Mouse (Mus musculus) embryonic facial prominence, embryonic 12.5 days (tissue): ENCODE results near the gene Apobec3. TPM values are rescaled to one million over a fixed set of nuclear protein-coding genes. Genes with fewer than 3 reads are reported as not detected.

Experiments
- ATAC-seq: fragments of 200-750 bp; cut with Nextera tagmentation; 2 replicates; pipeline ENCODE4 v1.8.0; 2017; ENCODE audit not compliant: insufficient number of reproducible peaks, insufficient read depth, low FRiP score, low TSS enrichment
- H3K27ac ChIP-seq: fragments of 300-500 bp; sonication (generic); 2 replicates; pipeline ENCODE4 v1.5.1; 2016; ENCODE audit warnings: mild to moderate bottlenecking
- H3K27me3 ChIP-seq: fragments of 300-500 bp; sonication (generic); 2 replicates; pipeline ENCODE4 v1.6.1; 2016; ENCODE audit warnings: mild to moderate bottlenecking, moderate library complexity
- H3K36me3 ChIP-seq: fragments of 300-500 bp; sonication (generic); 2 replicates; pipeline ENCODE4 v1.6.1; 2016; ENCODE audit warnings: mild to moderate bottlenecking
- H3K4me1 ChIP-seq: fragments of 300-500 bp; sonication (generic); 2 replicates; pipeline ENCODE4 v1.6.1; 2016
- H3K4me2 ChIP-seq: fragments of 300-500 bp; sonication (generic); replicated peaks from 2 replicates; pipeline ENCODE4 v1.6.1; 2016; ENCODE audit warnings: mild to moderate bottlenecking, moderate library complexity
- H3K4me3 ChIP-seq: fragments of 300-500 bp; sonication (generic); 2 replicates; pipeline ENCODE4 v1.5.1; 2016; ENCODE audit warnings: mild to moderate bottlenecking
- H3K9ac ChIP-seq: fragments of 300-500 bp; sonication (generic); 2 replicates; pipeline ENCODE4 v1.6.1; 2016; ENCODE audit warnings: mild to moderate bottlenecking, moderate library complexity
- H3K9me3 ChIP-seq: fragments of 300-500 bp; sonication (generic); 2 replicates; pipeline ENCODE4 v1.6.1; 2016; ENCODE audit warnings: mild to moderate bottlenecking, moderate library complexity
- WGBS: fragments of 180-500 bp; shearing (Covaris S2); methylation state at CpG from one replicate; pipeline ENCODE4 v1.1.7; 2016; 5-methylcytosine and 5-hydroxymethylcytosine counted together
- polyA plus RNA-seq: library from polyadenylated mRNA; unstranded; fragments of >200 nt; fragmentation: Nextera tagmentation; extraction: Ambion mirVana; gene quantifications from 2 replicates; pipeline ENCODE4 v1.2.1, GENCODE M21; 2016

Apobec3 gene
- polyA plus RNA-seq, 1 experiment from 2014 or later = 8.4 TPM

DNA sequence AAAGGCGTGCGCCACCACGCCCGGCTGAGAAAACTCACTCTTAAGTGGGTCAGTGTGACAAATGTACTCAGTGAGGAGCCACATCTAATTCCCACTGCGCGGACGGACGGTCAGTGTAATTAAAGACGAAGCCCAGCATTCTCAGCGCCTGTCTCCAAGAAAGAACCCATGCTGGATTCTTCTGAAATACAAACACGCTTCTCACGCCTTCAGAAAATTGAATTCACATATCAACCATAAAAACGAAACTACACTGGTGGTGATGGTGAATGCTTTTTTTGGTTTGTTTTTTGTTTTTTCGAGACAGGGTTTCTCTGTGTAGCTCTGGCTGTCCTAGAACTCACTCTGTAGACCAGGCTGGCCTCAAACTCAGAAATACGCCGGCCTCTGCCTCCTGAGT lies 48.5 kb downstream of the Apobec3 start:
- no peaks in the 10 kb centered on the region for H3K4me1 ChIP-seq
- H3K4me3 ChIP-seq = no peak overlapping the region
- ATAC-seq = no peak
- no peaks in the 10 kb centered on the region for H3K36me3 ChIP-seq
- no peak overlapping the region for H3K9ac ChIP-seq
- H3K27ac ChIP-seq = no peak overlapping the region
- no peak overlapping the region for H3K4me2 ChIP-seq
- no peaks in the 10 kb centered on the region for H3K9me3 ChIP-seq
- 89% methylated on average over 16 of the region's 16 CpGs for WGBS
- H3K27me3 ChIP-seq = peaks cover 5% of the 10 kb centered on the region; the same call in 1 of the 2 replicates

DNA sequence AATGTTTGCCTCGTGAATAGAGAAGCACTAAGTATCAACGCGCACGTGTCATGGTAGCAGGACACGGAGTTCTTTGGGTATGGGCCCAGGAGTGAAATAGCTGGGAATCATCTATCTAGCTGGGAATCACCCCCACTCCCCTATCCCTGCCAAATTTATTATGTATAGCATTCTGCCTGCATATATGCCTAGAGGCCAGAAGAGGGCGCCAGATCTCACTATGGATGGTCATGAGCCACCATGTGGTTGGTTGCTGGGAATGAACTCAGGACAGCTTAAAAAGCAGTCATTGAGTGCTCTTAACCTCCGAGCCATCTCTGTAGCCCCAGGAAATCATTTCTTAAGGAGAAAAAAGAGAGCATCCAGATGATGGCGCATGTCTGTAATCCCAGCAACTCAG lies 49.5 kb downstream of the Apobec3 start:
- no peaks in the 10 kb centered on the region for H3K36me3 ChIP-seq
- no peaks in the 10 kb centered on the region for H3K9me3 ChIP-seq
- 0 out of 2 replicates have a peak, but pooled peaks cover under 1% of the 10 kb centered on the region for H3K27me3 ChIP-seq
- H3K27ac ChIP-seq = no peak overlapping the region
- H3K4me3 ChIP-seq = no peak overlapping the region
- no peak for ATAC-seq
- 22% methylated on average over 8 of the region's 8 CpGs for WGBS
- H3K4me1 ChIP-seq = no peaks in the 10 kb centered on the region
- no peak overlapping the region for H3K4me2 ChIP-seq
- H3K9ac ChIP-seq = no peak overlapping the region

DNA sequence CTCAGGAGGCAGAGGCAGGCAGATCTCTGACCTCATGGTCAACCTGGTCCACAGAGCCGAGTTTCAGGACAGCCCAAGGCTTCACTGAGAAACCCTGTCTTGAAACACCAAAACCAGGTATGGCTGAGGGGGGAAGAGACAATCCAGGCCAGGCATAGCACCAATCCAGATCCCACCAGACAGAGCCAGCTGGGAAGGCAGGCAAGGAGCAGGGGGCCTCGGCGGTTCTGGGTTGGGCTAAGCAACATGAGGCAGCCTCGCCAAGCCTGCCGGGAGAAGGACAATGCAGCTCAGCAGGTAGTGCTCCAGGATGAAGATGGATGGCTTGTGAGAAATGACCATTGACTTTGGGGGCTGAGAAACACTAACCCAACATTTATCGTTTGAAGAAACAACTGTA lies 51.1 kb downstream of the Apobec3 start:
- Histone ChIP-seq H3K4me2 (no peak overlapping the region), H3K27me3 (no peaks in the 10 kb centered on the region)

DNA sequence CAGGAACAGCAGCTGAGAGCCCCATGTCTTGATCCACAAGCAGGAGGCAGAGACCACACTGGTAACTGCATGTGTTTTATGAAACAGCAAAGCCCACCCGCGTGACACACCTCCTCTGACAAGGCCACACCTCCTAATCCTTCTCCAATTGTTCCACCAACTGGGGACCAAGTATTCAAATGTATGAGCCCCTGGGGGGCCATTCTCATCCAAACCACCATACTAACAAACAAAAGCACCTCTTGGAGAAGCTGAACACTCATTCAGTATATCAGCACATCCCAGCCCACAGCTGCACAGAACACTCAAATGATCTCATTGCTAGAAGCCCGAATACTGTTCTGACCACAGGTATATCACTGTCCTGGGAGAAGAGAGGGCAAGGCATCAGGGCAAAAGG lies 52.1 kb downstream of the Apobec3 start:
- 0 out of 2 replicates have a peak, but pooled peaks cover 2% of the 10 kb centered on the region for H3K9me3 ChIP-seq
- H3K4me2 ChIP-seq = no peak overlapping the region
- WGBS = 75% methylated on average over 3 of the region's 3 CpGs
- 0 out of 2 replicates have a peak, but pooled peaks cover 3% of the 10 kb centered on the region for H3K4me1 ChIP-seq
- no peaks in the 10 kb centered on the region for H3K27me3 ChIP-seq
- no peak overlapping the region for H3K27ac ChIP-seq
- no peak overlapping the region for H3K4me3 ChIP-seq
- H3K36me3 ChIP-seq = no peaks in the 10 kb centered on the region
- H3K9ac ChIP-seq = no peak overlapping the region
- no peak for ATAC-seq

More for the DNA sequence above, 51.1 kb downstream of the Apobec3 start:
- no peak for ATAC-seq
- Histone ChIP-seq H3K4me1 (0 out of 2 replicates have a peak, but pooled peaks cover 3% of the 10 kb centered on the region), H3K4me3 (no peak overlapping the region), H3K36me3 (no peaks in the 10 kb centered on the region), H3K9ac (no peak overlapping the region), H3K27ac (no peak overlapping the region), H3K9me3 (0 out of 2 replicates have a peak, but pooled peaks cover 2% of the 10 kb centered on the region)
- WGBS = 86% methylated on average over 6 of the region's 6 CpGs

DNA sequence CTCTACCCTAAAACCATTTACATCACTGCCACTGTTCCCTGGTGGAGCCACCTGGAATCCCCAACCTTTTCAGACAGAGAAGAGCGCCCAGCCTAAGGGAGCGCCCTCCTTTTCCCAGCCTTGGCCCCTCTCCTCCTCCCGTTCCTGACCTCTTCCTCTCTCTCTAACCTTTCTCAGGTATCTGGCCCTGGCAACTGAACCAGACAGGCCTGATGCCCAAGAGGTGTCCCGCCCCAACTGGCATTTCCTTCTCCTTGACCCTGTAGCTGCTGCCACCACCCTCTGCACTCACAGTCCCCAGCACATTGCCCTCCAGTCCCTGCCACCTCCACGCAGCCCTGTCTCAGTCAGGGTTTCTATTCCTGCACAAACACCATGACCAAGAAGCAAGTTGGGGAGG lies 53.5 kb downstream of the Apobec3 start:
- WGBS = 77% methylated on average over 5 of the region's 5 CpGs
- H3K9ac ChIP-seq = no peak overlapping the region
- ATAC-seq = no peak

DNA sequence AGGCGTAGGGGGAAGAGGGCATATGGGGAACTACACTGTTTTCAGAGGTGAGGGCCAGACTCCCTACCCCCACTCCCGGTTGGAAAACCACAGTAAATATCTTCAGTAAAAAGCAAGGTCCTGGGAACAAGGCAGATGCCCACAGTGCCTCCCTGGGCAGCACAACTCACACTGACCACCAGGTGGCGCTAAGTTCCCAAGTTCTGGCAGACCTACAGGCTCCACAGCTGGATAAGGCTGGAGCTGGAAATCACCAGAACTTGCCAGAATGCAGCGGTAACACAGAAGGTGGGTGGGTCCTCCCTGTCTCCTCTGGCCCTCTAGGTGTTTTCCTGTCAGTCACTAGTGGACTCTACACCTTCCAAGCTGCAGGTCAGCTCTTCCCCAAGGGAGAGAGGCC lies 54.6 kb downstream of the Apobec3 start:
- no peaks in the 10 kb centered on the region for H3K27me3 ChIP-seq
- peaks cover 19% of the 10 kb centered on the region for H3K4me1 ChIP-seq
- H3K9ac ChIP-seq = no peak overlapping the region
- no peak overlapping the region for H3K4me3 ChIP-seq
- no peak overlapping the region for H3K4me2 ChIP-seq
- no peak overlapping the region for H3K27ac ChIP-seq
- peak; percentile 50 for ATAC-seq
- 8% methylated on average over 4 of the region's 4 CpGs for WGBS
- H3K9me3 ChIP-seq = 0 out of 2 replicates have a peak, but pooled peaks cover 2% of the 10 kb centered on the region
- H3K36me3 ChIP-seq = no peaks in the 10 kb centered on the region

More for the DNA sequence above, 53.5 kb downstream of the Apobec3 start:
- Histone ChIP-seq H3K4me2 (no peak overlapping the region), H3K4me1 (peaks cover 9% of the 10 kb centered on the region), H3K4me3 (no peak overlapping the region), H3K27ac (no peak overlapping the region), H3K36me3 (no peaks in the 10 kb centered on the region), H3K27me3 (no peaks in the 10 kb centered on the region), H3K9me3 (0 out of 2 replicates have a peak, but pooled peaks cover 2% of the 10 kb centered on the region)

DNA sequence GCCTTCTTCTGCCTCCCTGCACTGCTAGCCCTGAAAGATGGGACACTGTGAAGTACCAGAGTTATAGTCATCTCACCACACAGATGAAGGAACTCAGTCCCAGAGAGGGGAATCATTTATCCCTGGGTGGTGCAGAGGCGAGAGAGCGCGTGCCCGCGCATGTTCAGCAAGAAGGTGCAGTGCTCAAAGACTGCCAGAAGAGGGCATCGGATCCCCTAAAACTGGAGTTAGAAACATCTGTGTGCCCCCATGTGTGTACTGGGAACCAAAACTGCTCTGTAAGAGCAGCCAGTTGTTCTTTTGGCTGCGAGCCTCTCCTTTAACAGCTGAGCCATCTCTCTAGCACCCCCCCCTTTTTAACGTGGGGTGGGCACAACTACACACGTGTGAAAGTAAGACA lies 55.3 kb downstream of the Apobec3 start:
- Histone ChIP-seq H3K4me2 (no peak overlapping the region), H3K4me1 (peaks cover 26% of the 10 kb centered on the region), H3K27ac (no peak overlapping the region), H3K9ac (no peak overlapping the region), H3K27me3 (no peaks in the 10 kb centered on the region), H3K9me3 (0 out of 2 replicates have a peak, but pooled peaks cover 2% of the 10 kb centered on the region), H3K36me3 (no peaks in the 10 kb centered on the region), H3K4me3 (no peak overlapping the region)
- no peak for ATAC-seq
- WGBS = 63% methylated on average over 9 of the region's 9 CpGs

DNA sequence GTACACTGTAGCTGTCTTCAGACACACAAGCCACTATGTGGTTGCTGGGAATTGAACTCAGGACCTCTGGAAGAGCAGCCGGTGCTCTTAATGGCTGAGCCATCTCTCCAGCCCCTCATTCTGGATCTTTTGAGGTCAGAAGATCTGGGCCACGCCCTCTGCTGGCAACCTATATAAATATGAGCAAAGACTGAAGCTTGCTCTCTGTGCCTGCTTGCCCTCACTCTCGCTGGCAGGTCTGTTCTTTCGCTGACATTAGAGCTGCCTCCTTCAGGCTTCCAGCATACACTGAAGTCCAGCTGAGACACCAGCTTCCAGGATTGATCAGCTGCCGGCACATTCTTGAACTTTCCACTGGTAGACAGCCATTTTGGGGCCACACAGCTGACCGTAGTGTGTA lies 56.2 kb downstream of the Apobec3 start:
- no peak for ATAC-seq
- Histone ChIP-seq H3K9ac (no peak overlapping the region), H3K4me3 (no peak overlapping the region), H3K4me2 (no peak overlapping the region), H3K27me3 (no peaks in the 10 kb centered on the region), H3K27ac (no peak overlapping the region), H3K36me3 (no peaks in the 10 kb centered on the region), H3K4me1 (peaks cover 32% of the 10 kb centered on the region), H3K9me3 (0 out of 2 replicates have a peak, but pooled peaks cover 2% of the 10 kb centered on the region)
- WGBS = 65% methylated on average over 6 of the region's 6 CpGs

DNA sequence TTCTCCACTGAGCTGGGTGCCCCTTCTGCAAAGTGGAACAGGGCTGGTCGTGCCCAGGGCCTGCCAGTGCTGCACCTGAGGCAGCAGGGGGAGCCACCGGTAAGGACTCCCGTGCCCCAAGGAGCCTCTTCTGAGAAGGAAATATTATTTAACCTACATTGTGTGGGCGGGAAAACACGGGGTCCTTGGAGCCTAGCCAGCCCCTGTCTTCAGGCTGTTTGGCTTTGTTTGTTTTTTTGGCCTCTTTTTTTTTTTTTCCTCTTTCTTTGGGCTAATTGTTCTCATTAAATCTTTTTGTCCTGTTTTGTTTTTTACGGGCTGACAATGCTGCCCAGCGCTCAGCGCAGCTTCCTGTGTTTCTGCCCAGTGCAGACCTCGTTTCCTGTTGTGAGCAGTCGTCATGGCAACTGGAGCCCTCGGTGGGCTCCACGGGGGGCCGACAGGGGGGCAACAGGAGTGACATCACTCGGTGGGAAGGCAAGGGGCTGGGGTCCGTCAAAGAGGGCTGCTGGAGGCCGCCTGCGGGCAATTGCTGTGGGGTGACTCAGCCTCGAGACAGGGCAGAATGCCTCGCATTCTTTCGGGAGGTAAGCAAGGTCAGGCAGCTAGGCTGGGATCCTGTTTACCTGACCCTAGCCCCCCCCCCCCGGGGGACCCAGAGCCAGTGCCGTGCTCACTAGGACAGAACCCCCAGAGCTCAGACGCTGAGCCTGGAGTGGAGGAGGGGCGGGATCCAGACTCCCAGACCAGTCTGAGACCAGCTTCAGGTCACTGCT lies 59.0 kb downstream of the Apobec3 start:
- H3K9ac ChIP-seq = peak overlapping the region; percentile 38; the same call in 1 of the 2 replicates
- H3K36me3 ChIP-seq = no peaks in the 10 kb centered on the region
- H3K4me3 ChIP-seq = peak overlapping the region; percentile 25
- H3K27ac ChIP-seq = peak overlapping the region; percentile 42
- H3K4me2 ChIP-seq = peak overlapping the region; percentile 65
- peaks cover 32% of the 10 kb centered on the region for H3K4me1 ChIP-seq
- H3K9me3 ChIP-seq = 0 out of 2 replicates have a peak, but pooled peaks cover 2% of the 10 kb centered on the region
- WGBS = 2% methylated on average over 24 of the region's 24 CpGs
- no peaks in the 10 kb centered on the region for H3K27me3 ChIP-seq
- peak; percentile 32; the same call in 1 of the 2 replicates for ATAC-seq

DNA sequence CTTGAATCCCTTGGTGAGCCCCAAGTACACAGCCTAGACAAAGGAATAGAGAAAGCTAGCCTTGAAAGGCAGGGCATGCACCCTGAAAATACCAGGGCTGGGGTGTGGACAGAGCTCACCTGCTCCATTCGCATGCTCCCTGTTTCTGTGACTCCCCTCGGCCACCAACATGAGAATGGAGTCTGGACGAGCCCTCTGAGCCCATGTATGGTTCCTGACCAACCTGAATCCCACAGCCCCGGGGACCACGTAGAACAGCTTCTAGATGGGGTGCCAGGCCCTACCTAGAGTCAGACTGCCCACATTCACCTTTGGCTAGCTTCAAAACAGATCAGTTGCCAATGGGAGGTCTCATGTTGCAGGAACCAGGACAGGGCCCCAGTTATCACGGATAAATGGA lies 59.8 kb downstream of the Apobec3 start:
- WGBS = 55% methylated on average over 6 of the region's 6 CpGs
- no peaks in the 10 kb centered on the region for H3K27me3 ChIP-seq
- ATAC-seq = no peak
- H3K4me3 ChIP-seq = no peak overlapping the region
- H3K36me3 ChIP-seq = no peaks in the 10 kb centered on the region
- H3K9ac ChIP-seq = no peak overlapping the region
- H3K4me2 ChIP-seq = no peak overlapping the region
- H3K9me3 ChIP-seq = 0 out of 2 replicates have a peak, but pooled peaks cover 2% of the 10 kb centered on the region
- H3K4me1 ChIP-seq = peaks cover 31% of the 10 kb centered on the region
- H3K27ac ChIP-seq = peak overlapping the region; percentile 13

DNA sequence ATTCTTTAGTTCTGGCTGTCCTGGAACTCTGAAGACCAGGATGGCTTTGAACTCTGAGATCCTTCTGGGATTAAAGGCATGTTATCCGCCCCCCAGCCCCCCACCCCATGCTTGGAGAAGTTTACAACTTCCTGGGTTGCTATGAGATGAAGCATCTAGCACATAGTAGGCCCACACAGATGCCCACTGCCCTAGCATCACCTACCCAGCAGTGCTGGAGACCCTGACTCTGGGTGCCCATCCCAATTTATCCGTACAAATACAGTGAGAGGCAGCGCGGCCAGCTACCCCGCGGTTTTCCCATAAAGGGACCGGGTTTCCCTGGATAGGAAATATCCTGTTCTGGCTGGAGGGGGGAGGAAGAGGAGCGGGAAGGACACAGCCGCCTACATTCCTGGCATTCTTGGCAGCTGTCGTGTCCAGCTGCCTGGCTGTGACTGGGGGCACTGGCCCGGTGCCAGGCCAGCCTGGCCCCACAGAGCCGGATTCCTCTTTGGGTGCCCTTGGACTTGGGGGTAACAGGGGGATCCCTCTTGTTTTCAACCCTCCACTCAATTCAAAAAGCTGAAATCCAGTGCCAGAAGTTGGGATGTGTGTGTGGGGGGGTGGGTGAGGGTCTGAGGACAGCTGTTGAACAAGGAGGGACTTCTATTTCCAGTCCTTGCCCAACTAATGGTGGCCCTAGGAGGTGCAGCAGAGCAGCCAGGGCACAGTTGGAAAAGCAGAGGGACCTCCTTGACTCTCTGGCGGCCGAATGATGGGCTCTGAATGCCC lies 60.5 kb downstream of the Apobec3 start:
- Histone ChIP-seq H3K36me3 (no peaks in the 10 kb centered on the region), H3K27me3 (no peaks in the 10 kb centered on the region), H3K9me3 (0 out of 2 replicates have a peak, but pooled peaks cover 1% of the 10 kb centered on the region), H3K4me2 (no peak overlapping the region), H3K27ac (peak overlapping the region; percentile 13; the same call in 1 of the 2 replicates), H3K4me1 (peaks cover 29% of the 10 kb centered on the region), H3K9ac (no peak overlapping the region), H3K4me3 (no peak overlapping the region)
- WGBS = 35% methylated on average over 14 of the region's 14 CpGs
- ATAC-seq = no peak
